Mouse (Mus musculus) ES-Bruce4 (cell line): ENCODE measurements around the gene Dnmt3a.

Source experiments
- CTCF ChIP-seq: IDR thresholded peaks from one replicate; pipeline ENCODE4 v1.8.1; 2011; ENCODE audit warnings: low read depth, low read length
- EP300 ChIP-seq: IDR thresholded peaks from 2 replicates; pipeline ENCODE4 v1.6.1; 2011; ENCODE audit warnings: low read depth, low read length; ENCODE audit not compliant: insufficient read depth
- POLR2A ChIP-seq: IDR thresholded peaks from one replicate; pipeline ENCODE4 v1.8.1; 2011; ENCODE audit warnings: low read length; ENCODE audit not compliant: insufficient read depth

- no peak for TF ChIP-seq CTCF
- no peak for TF ChIP-seq EP300
- TF ChIP-seq POLR2A, result no peak
Measured at GRCm38 (mm10) chr12:3868115-3868514, 62.3 kb downstream of the Dnmt3a start.
